Mouse (Mus musculus) midbrain, embryonic 11.5 days (tissue): ENCODE data around the gene Sept9. TPM values are rescaled to one million over a fixed set of nuclear protein-coding genes. Genes with fewer than 3 reads are reported as not detected.

Experiments used
- ATAC-seq: fragments of 200-750 bp; cut with Nextera tagmentation; 2 replicates; pipeline ENCODE4 v1.8.0; 2017; ENCODE audit warnings: moderate TSS enrichment, moderate library complexity; ENCODE audit not compliant: low FRiP score
- DNase-seq: peaks from one replicate; pipeline ENCODE4 v3.0.0; 2015; ENCODE audit warnings: low spot score; ENCODE audit errors: missing footprints
- H3K27ac ChIP-seq: fragments of 300-500 bp; sonication (generic); 2 replicates; pipeline ENCODE4 v1.5.1; 2014; ENCODE audit warnings: low read depth, low read length
- H3K27me3 ChIP-seq: fragments of 300-500 bp; sonication (generic); 2 replicates; pipeline ENCODE4 v1.6.1; 2014; ENCODE audit warnings: mild to moderate bottlenecking, low read length, moderate library complexity, mixed read lengths; ENCODE audit not compliant: control insufficient read depth, insufficient read depth
- H3K36me3 ChIP-seq: fragments of 300-500 bp; sonication (generic); 2 replicates; pipeline ENCODE4 v1.6.1; 2014; ENCODE audit warnings: mild to moderate bottlenecking, low read length, moderate library complexity, mixed read lengths; ENCODE audit not compliant: control insufficient read depth, insufficient read depth
- H3K4me1 ChIP-seq: fragments of 300-500 bp; sonication (generic); 2 replicates; pipeline ENCODE4 v1.6.1; 2014; ENCODE audit warnings: low read length; ENCODE audit not compliant: control insufficient read depth, insufficient read depth
- H3K4me2 ChIP-seq: fragments of 300-500 bp; sonication (generic); 2 replicates; pipeline ENCODE4 v1.6.1; 2014; ENCODE audit warnings: mild to moderate bottlenecking, moderate library complexity
- H3K4me3 ChIP-seq: fragments of 300-500 bp; sonication (generic); 2 replicates; pipeline ENCODE4 v1.5.1; 2014; ENCODE audit warnings: low read depth, low read length
- H3K9ac ChIP-seq: fragments of 300-500 bp; sonication (generic); 2 replicates; pipeline ENCODE4 v1.6.1; 2014; ENCODE audit warnings: low read length
- H3K9me3 ChIP-seq: fragments of 300-500 bp; sonication (generic); 2 replicates; pipeline ENCODE4 v1.6.1; 2016; ENCODE audit warnings: low read length; ENCODE audit not compliant: control insufficient read depth
- WGBS: fragments of 180-500 bp; shearing (Covaris S2); extraction: QIAGEN DNeasy Blood & Tissue Kit; methylation state at CpG from one replicate; pipeline ENCODE4 v1.1.7; 2014; 5-methylcytosine and 5-hydroxymethylcytosine counted together
- polyA plus RNA-seq: library from polyadenylated mRNA; unstranded; fragments of >200 nt; fragmentation: Nextera tagmentation; extraction: Ambion mirVana; gene quantifications from 2 replicates; pipeline ENCODE4 v1.2.1, GENCODE M21; 2014

Sept9 gene
- polyA plus RNA-seq, 1 experiment from 2014 or later = 152 TPM

GRCm38 (mm10) chr11:117372537-117372936 lies 173.1 kb downstream of the Sept9 start:
- Histone ChIP-seq H3K4me3 (no peak overlapping the region), H3K9ac (no peak overlapping the region), H3K4me2 (no peak overlapping the region), H3K27me3 (no peaks in the 10 kb centered on the region), H3K9me3 (no peaks in the 10 kb centered on the region), H3K27ac (no peak overlapping the region), H3K36me3 (no peaks in the 10 kb centered on the region), H3K4me1 (no peaks in the 10 kb centered on the region)
- no peak for DNase-seq
- 86% methylated on average over 10 of the region's 10 CpGs for WGBS
- ATAC-seq = no peak

- no peak overlapping the region for H3K9ac ChIP-seq
- DNase-seq = no peak
- H3K4me3 ChIP-seq = no peak overlapping the region
- no peak overlapping the region for H3K27ac ChIP-seq
- no peak overlapping the region for H3K4me2 ChIP-seq
- no peaks in the 10 kb centered on the region for H3K27me3 ChIP-seq
- no peaks in the 10 kb centered on the region for H3K4me1 ChIP-seq
- H3K36me3 ChIP-seq = no peaks in the 10 kb centered on the region
- H3K9me3 ChIP-seq = no peaks in the 10 kb centered on the region
- WGBS = 87% methylated on average over 20 of the region's 20 CpGs
- ATAC-seq = no peak
Measured at GRCm38 (mm10) chr11:117373195-117373594, 173.7 kb downstream of the Sept9 start.

- Histone ChIP-seq H3K9ac (no peak overlapping the region), H3K27me3 (no peaks in the 10 kb centered on the region), H3K4me3 (no peak overlapping the region), H3K27ac (no peak overlapping the region), H3K9me3 (no peaks in the 10 kb centered on the region), H3K36me3 (no peaks in the 10 kb centered on the region), H3K4me2 (no peak overlapping the region), H3K4me1 (no peaks in the 10 kb centered on the region)
- 36% methylated on average over 4 of the region's 4 CpGs for WGBS
- no peak for DNase-seq
- ATAC-seq = no peak
Measured at GRCm38 (mm10) chr11:117373870-117374269, 174.4 kb downstream of the Sept9 start.

GRCm38 (mm10) chr11:117374288-117374687 lies 174.8 kb downstream of the Sept9 start:
- 59% methylated on average over 7 of the region's 7 CpGs for WGBS
- H3K36me3 ChIP-seq = no peaks in the 10 kb centered on the region
- H3K27me3 ChIP-seq = no peaks in the 10 kb centered on the region
- no peak overlapping the region for H3K4me2 ChIP-seq
- no peaks in the 10 kb centered on the region for H3K4me1 ChIP-seq
- no peak overlapping the region for H3K27ac ChIP-seq
- H3K9me3 ChIP-seq = no peaks in the 10 kb centered on the region
- no peak overlapping the region for H3K9ac ChIP-seq
- DNase-seq = no peak
- ATAC-seq = no peak
- H3K4me3 ChIP-seq = no peak overlapping the region

- H3K27ac ChIP-seq = no peak overlapping the region
- no peaks in the 10 kb centered on the region for H3K9me3 ChIP-seq
- no peaks in the 10 kb centered on the region; the same call in 1 of the 2 replicates for H3K27me3 ChIP-seq
- no peak for ATAC-seq
- H3K4me1 ChIP-seq = no peaks in the 10 kb centered on the region
- WGBS = 84% methylated on average over 5 of the region's 5 CpGs
- H3K4me3 ChIP-seq = no peak overlapping the region
- DNase-seq = no peak
- no peak overlapping the region for H3K9ac ChIP-seq
- no peak overlapping the region for H3K4me2 ChIP-seq
- no peaks in the 10 kb centered on the region for H3K36me3 ChIP-seq
Measured at GRCm38 (mm10) chr11:117379774-117380173, 180.3 kb downstream of the Sept9 start.

- Histone ChIP-seq H3K9ac (no peak overlapping the region), H3K36me3 (no peaks in the 10 kb centered on the region), H3K27me3 (no peaks in the 10 kb centered on the region; the same call in 1 of the 2 replicates), H3K4me3 (no peak overlapping the region), H3K4me1 (peaks cover 3% of the 10 kb centered on the region; the same call in 1 of the 2 replicates), H3K27ac (no peak overlapping the region), H3K9me3 (no peaks in the 10 kb centered on the region), H3K4me2 (no peak overlapping the region)
- ATAC-seq (no peak), DNase-seq (no peak)
- WGBS = 38% methylated on average over 9 of the region's 9 CpGs
Measured at GRCm38 (mm10) chr11:117384235-117384634, 184.8 kb downstream of the Sept9 start.

- H3K4me1 ChIP-seq = peaks cover 3% of the 10 kb centered on the region; the same call in 1 of the 2 replicates
- H3K27me3 ChIP-seq = no peaks in the 10 kb centered on the region; the same call in 1 of the 2 replicates
- no peaks in the 10 kb centered on the region for H3K36me3 ChIP-seq
- ATAC-seq (peak; percentile 64; the same call in 1 of the 2 replicates), DNase-seq (peak; percentile 100)
- WGBS = 3% methylated on average over 16 of the region's 16 CpGs
- H3K27ac ChIP-seq = no peak overlapping the region
- no peak overlapping the region for H3K4me2 ChIP-seq
- no peak overlapping the region for H3K9ac ChIP-seq
- H3K4me3 ChIP-seq = no peak overlapping the region
- no peaks in the 10 kb centered on the region for H3K9me3 ChIP-seq
Measured at GRCm38 (mm10) chr11:117384897-117385296, 185.4 kb downstream of the Sept9 start.

- Histone ChIP-seq H3K4me3 (no peak overlapping the region), H3K4me1 (peaks cover 3% of the 10 kb centered on the region), H3K9ac (no peak overlapping the region; the same call in 1 of the 2 replicates), H3K27ac (no peak overlapping the region), H3K9me3 (no peaks in the 10 kb centered on the region), H3K27me3 (no peaks in the 10 kb centered on the region; the same call in 1 of the 2 replicates), H3K4me2 (no peak overlapping the region), H3K36me3 (no peaks in the 10 kb centered on the region)
- 58% methylated on average over 15 of the region's 15 CpGs for WGBS
- ATAC-seq (no peak), DNase-seq (no peak)
Measured at GRCm38 (mm10) chr11:117385331-117386103, 186.1 kb downstream of the Sept9 start.

GRCm38 (mm10) chr11:117387241-117387640 lies 187.8 kb downstream of the Sept9 start:
- H3K27ac ChIP-seq = no peak overlapping the region
- WGBS = 84% methylated on average over 10 of the region's 10 CpGs
- peaks cover 6% of the 10 kb centered on the region for H3K4me1 ChIP-seq

More at GRCm38 (mm10) chr11:117387241-117387640, 187.8 kb downstream of the Sept9 start:
- Histone ChIP-seq H3K4me2 (no peak overlapping the region), H3K9me3 (no peaks in the 10 kb centered on the region), H3K9ac (no peak overlapping the region), H3K27me3 (no peaks in the 10 kb centered on the region; the same call in 1 of the 2 replicates), H3K36me3 (no peaks in the 10 kb centered on the region), H3K4me3 (no peak overlapping the region)
- no peak for ATAC-seq
- no peak for DNase-seq
